Mouse (Mus musculus) thymus, postnatal 10 days (tissue): ENCODE results near the gene Sc5d.
A peak's percentile ranks its signal among the peaks of the same experiment; 100 is the strongest.

Experiments
- DNase-seq, 2 experiments: peaks; one replicate each; pipeline ENCODE4 v3.0.0; 2021; ENCODE audit warnings: low spot score in 2 of 2

Gene Sc5d

DNA sequence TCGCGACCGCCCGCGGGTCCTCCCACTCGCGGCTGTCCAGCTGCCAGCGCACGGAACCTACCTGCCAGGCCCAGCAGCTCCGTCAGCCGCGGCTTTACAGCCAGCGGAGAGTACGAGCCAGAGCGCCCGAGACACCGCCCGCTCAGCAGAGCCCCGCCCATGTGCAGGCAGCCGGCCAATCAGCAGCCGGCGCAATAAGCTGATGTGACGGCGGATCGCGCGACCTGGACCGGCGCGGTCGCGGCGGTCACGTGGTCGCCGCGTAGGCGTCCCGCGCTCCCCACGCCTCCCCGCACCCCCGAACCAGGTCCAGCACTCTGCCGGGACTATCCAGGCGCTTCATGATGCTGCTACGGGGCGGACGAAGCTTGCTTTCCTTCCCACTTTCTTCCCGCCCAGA, at the start of gene Sc5d:
TSS of gene Sc5d (minus strand) at position 112 of the 400 bp plus-strand sequence.
- DNase-seq: peak; percentile 84 to 85

DNA sequence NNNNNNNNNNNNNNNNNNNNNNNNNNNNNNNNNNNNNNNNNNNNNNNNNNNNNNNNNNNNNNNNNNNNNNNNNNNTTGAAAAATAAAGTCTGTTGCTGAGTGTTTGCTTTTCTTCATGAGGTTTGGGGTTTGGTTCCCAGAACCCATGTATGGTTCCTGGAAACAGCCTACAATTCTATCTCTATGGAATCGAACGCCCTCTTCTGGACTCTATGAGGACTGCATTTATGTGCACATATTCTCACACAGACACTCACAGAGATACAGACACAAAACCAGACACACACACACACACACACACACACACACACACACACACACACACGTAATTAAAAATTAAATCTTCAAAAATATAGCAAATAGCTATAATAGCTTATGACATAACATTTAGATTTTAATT, 47.3 kb upstream of the Sc5d start:
- no peak for DNase-seq

DNA sequence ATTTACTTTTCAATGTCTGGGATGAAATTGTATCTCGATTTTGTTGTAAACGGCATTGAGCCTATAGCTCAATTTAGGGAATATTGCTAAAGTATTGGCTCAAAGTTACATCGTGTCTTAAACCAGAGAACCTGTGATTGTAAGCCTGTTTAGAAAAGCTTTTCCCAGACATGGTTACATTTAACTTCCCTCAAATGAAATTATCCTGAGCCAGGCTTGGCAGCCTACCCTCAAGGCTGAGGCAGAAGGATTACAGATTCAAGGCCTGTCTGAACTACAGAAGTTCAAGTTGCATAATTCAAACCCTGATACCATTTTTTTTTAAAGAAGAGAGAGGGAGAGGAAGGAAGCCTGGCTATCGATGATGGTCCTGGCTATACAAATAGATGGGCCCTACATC, 39.8 kb upstream of the Sc5d start:
- DNase-seq: no peak

DNA sequence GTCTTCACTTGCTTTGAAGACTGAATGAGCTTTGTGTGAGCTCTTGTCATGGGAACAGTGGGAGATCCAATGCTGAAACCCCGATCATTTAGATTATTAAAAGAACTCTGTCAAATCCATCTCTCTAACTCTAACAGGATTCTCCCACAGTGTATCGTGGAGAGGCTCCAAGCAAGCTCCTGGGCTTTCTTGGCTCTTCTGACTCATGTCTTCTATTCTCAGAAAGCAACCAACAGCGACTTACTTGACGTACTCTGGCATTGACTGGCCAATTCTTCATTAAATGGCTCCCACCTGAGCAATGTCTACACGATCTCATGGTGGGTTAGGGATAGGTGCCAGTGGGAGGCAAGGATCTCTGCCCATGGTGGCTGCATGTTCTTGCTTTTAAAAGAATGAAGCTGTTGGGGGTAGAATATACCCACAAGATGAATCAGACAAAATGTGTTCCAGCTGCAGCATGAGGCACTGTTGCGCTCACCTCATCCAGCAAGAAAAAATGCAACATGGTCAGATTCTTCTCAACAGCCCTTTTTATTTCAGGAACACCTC, 37.1 kb upstream of the Sc5d start:
- no peak for DNase-seq

DNA sequence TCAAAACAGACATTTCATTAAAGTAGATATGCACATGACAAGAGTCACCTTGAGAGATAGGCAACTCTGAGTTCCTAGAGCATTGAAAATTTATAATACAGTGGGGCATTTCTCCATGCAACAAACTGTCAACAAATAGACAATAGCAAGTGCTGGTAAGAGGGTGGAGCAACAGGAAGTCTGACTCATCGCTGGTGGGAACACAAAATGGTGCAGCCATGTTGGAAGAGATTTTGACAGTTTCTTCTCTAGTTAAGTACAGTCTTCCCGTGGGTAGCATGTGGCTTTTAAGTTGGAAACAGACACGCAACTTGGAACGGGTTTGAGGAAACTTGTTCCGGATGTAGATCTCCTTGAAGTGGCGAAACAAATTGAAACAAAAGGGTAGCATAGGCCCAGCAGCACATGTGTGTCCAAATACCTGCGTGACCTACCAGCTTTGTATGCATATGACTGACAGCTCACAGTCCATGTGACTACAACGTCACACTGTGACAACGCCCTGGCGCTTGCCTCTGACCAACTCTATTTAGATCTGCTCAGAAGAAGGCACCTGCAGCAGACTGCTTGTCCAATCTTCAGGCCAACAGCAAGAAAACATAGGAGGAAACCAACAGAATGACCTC, 32.4 kb upstream of the Sc5d start:
- no peak for DNase-seq

DNA sequence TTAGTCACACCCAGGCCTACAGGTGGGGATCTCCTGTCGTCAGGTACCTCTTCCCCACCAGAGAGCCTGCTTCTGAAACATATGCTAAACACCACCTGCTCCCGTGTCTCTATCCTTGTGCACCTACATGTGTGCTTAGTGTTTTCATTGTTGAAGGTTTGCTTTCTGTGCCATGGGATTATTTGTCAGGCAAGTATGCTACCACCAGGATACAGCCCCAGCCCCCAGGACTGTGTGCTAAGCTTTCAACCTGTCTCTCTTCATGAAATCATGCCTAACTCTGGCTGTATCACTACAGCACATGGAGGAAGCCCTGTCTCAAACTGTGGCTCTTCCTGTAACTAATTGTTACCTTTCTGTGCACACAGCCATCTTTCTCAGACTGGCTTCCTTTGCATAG, 30.1 kb upstream of the Sc5d start:
- no peak for DNase-seq

DNA sequence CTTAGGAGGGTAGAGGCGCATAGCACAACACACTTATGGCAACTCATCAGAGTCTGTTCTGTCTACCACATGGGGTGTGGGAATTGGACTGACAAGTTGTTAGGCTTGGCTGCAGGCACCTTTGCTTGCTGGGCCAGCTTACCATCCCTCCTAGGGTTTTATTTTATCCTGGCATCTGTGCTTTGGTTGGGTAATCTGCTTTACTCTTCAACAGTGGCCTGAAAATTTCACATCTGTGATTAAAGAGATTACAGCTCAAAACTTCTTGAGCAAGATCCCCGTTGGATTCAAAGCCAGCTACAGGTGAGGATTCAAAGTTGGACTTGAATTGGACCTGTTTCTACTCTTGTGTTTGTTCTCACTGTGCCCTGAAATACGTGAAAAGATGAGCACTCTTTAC, 29.5 kb upstream of the Sc5d start:
- no peak for DNase-seq

DNA sequence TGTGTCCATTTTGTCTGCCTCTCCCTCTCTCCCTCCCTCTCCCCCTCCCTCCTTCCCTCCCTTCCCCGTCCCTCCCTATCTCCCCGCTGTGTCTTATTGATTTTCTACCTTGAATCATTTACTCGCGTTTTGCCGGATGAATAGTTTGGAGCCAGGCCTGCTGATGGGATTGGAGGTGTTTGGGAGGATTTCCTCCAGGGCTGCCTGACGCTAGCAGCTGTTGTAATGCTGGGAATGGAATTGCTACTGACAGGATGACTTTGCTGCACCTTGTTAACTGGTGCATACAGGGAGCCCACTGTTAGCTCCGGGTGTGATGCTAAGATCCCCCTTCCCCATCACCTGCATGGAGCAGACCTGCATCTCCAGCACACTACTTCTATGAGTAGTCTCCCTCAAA, 29.0 kb upstream of the Sc5d start:
- DNase-seq: no peak

DNA sequence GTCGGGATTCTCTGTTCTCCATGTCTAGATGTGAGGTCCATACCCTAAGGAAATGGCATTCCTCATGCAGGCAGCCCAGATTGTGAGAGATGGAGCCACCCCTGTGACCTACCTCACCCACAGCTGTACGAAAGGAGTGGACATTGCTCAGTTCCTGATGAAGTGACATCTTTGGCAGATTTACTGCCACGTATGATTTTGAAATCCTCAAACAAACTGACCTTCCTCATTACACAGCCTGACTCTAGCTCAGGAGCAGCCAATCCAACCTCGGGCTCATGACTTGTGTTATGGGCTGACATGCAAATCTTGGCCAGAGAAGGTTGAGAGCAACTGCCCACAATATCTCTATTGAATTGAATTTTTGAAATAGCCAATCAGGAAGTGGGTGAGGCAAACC, 15.6 kb upstream of the Sc5d start:
- no peak for DNase-seq

DNA sequence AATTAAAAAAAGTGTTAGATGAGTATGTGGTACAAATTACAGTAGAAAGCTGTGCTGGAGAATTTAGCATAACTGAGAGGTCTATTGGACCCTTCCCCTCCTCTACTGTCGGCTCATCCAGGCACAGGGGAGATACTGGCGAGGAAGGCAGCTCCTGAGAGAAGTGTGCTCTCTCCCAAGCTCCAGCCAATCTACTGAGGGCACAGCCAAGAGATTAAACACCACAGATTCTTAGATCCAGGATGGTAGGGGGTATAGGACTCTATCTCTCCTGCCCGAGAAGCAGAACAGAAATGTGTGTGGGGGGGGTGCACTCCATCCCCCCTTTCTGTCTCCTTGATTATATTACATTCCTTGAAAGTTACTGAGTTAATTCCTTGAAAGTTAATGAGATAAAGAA, 14.0 kb upstream of the Sc5d start:
- no peak for DNase-seq

DNA sequence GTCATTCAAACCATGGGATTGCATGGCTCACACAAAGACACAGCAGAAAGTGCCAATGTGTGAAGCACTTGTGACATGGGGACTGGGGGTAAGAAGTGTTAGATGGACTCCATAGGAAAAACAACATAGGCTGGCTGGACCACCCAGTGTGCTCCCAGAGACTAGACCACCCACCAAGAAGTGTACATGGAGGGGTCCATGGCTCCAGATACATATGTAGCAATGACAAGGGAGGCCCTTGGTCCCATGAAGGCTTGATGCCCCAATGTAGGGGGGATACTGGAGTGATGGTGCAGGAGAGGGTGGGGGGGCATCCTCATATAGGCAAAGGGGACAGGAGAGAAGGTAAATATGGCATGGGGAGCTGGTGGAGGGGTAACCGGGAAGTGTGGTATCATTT, 13.6 kb upstream of the Sc5d start:
- DNase-seq: no peak

DNA sequence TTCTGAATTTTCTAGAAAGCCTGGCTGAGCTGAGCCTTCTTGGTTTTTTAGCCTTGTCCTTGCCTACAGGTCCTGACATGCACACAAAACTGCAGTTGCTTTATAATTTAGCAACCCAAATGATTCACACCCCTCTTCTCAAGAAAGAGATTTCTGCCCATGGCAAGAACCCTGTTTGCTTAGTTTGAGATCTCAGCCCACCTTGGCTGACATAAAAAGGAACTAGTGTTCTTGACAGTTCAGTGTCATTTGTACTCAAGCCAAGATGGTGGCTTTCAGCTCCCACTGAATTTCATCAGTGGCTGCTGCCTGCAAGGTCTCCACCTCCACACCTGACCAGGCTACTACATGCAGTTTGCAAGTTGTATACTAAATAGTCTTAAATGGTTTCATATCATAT, 13.1 kb upstream of the Sc5d start:
- no peak for DNase-seq

DNA sequence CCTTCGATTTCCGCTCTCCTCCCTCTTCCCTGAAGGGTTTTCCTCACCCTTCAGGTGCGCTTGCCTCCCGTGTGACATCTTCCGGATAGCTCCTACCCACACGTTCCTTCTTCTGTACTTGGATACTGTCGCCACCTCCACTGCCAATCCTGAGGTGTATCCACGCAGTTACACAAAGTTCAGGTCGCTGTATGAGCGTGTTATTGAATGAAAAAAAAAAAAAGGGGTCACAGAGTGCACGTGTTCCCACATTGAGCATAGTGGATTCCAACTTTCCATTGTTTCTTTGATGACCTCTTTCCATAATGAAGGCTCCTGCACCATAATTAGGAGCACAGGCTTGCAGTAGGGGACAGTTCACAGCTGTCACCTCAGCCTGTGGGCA, 11.7 kb upstream of the Sc5d start:
- no peak for DNase-seq

DNA sequence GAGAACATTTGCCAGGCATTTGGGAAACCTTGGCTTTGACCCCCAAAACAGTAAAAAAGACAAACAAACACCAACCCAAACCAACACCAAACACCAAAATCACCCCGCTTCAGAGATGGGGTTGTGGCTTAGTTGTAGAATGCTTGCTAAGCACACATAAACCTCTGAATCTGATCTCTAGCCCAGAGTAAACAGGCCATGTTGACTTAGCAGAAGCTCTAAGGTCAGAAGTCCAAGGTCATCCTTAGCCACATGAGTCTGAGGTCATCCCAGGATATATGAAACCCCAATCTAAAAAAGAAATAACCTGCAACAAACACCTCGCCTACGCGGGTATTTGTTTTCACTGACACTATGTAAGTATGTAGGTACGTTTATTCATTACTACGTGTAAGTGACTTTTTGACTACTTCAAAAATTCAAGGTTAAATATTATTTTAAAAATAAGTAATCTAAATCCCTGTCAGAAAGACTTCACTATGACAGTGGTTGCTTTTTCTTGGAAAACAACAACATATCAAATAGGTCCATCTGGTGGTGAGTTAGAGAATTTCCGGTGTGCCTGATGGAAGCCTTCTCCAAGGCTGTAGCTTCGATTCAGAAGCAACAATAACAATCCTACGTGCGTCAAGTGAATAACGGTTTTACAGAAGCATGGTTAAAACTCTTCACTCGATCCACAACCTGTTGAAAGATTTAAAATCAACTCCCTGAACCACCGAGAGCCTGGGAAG, 11.1 kb upstream of the Sc5d start:
- no peak for DNase-seq

DNA sequence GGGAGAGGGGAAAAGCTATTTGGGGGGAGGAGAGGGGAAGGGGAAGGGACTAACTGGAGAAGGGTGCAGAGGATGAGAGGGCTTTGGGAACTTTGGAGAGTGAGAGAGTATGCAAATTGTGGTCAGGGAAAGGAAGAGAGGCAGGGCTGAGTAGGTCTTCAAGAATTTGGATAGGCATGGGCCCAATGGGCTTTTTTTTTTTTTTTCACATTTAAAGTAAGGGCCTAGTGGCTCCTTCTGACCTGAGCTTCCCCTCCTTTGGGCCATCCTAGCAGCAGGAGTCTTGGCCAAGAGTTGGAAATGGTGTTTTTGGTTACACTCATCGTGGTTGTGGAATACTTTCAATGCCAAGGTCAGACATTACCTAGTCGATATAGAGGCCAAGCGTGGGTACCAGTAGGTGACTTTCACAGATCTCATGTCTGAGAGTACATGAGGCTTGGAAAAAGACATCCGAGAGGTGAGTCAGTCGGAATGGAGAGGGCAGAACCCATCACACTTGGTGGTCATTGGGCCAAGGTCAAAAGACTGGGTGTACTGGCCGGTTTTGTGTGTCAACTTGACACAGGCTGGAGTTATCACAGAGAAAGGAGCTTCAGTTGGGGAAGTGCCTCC, 9.7 kb upstream of the Sc5d start:
- DNase-seq: no peak

DNA sequence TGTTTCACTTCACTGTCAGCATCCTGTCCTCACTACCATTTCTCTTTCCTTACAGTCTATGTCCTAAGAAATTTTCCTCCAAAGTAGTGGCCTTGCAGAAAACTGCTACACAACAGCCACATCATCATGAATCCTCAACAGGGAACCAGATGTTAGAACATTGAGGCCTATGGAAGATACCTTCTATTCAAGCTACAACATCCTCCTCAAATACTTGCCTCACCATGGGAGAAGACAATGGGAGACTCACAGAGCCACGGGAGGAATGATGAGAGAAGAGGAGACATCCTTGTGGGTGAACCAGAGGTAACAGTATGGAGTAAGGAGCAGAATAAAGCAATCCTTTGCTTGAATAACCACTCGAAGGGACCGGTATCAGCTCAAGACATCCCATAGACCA, 9.1 kb upstream of the Sc5d start:
- DNase-seq: no peak

DNA sequence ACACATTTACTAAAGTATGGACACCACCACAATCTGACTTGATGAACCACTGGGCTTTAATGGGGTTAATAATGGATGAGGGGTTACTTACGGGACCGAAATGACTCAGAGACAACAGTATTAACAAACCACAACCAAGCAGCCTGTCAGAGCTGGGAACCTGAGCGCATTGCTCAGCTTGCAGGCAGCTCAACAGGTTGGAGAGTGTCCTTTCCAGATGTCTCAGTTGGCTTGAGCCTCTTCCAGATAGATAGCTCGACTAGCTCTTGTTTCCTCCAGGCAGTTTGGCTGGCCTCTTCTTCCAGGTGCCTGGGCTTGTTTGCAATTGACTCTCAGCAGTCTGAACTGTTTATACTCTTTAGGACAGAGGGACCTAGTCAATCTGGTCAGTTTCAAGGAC, 8.6 kb upstream of the Sc5d start:
- no peak for DNase-seq

DNA sequence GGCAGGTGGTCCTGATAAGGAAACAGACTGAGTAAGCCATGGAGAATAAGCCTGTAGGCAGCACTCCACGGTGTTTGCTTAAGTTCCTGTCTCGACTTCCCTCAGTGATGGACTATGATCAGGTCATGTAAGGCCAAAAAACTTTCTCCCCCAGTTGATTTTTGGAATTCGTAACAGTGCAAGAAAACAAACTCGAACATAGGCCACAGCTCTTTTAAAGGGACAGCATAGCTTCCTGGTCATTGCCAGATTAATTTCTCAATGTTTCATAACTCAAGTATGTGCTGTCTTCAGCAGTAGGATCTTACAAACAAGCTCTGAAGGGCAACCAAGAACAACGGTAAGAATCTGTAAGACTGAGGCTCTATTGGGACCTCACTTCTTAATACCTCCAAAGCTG, 7.4 kb upstream of the Sc5d start:
- no peak for DNase-seq

DNA sequence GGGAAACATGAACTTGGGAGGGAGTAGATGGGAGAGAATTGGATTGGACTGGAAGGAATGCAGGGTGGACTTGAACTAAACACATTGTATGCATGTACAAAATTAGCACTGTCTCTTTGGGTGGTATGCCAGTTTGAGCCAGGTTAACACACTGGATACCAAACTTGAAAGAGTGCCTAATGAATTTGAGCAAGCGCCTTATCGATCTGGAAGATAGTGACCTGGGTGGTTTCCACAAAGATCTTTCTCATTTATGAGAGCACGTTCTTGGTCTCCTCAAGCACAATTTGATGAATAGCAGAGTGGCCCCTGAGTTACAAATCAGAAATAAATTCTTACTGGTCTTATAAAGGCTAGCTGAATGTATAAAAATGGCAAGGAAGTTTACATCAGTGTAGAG, 6.6 kb upstream of the Sc5d start:
- DNase-seq: no peak

DNA sequence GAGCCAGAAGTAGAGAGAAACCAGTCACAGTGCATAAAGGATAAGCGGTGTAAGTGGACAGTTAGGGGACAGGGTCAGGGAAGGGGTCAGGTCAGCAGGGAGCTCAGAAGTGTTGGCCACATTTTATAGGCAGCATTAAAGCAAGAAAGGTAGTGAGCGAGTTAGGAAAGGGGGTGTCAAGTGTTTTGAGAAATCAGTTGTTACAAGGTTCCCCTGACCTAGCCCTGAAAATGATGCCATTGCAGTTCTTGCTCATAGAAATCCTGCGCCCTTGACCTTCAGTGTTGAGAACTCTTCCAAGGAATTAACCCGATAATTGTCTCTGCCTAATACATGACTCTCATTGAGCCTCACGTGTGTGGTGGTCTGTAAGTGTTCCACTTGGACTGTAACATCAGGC, 6.0 kb upstream of the Sc5d start:
- no peak for DNase-seq

DNA sequence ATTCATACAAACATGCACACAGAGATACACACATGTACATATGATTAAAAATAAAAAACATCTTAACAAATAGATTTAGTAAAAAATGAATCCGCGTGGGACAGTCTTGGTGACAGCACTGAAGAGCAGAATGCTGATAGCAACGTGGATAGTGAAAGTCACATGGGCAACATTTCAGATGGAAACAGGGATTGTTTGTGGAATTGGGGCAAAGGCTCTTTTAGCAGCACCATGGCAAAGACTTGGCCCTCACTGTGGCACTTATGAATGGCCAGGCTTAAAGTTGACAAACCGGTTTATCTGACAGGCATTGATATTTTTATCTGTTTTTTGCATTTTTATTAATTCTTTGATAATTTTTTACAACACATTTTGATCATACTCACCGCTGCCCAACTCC, 4.3 kb upstream of the Sc5d start:
- no peak for DNase-seq

DNA sequence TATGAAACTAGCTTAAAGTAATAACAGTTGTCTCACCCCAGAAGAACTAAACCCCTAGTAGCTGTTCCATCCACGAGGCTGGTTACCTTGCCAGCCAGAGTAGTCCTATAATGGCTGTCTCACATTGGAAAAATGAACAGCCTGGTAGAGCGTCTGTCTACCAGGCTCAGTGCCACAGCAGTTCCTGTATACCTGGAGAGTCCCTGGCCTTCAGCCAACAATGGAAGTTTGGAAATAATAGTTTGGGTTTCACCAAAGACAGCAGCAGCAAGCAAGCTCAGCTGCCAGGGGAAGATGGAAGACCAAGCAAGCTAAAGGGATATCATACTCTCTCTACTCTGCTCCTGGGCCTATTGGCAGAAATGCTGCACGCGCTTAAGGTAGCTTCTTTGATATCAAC, 1.3 kb upstream of the Sc5d start:
- DNase-seq: no peak

DNA sequence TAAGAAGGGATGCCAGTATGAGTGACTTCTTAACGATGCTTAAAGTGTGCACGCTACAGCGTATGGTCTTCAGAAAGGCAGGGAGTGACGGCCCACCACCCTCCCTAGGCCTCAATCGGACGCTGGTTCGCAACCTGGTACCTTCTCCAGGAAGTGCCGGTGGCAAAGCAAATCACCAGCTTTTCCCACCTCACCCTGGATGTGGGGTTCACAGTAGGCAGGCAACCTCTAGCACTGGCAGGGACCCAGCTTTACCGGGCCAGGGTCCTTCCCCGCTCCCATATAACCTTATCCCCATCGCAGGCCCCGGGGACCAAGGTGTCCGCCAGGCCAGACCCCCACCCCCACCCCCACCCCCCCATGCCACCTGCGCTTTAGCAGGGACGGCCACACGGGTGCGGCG, 346 bp downstream of the Sc5d start:
- DNase-seq: peak; percentile 22 to 25
